23 mouse cellular contexts compared by ENCODE assay signal in genomic region chr13:109707154-109707553, GRCm38 (mm10).
A peak's percentile ranks its signal among the peaks of the same experiment; 100 is the strongest.
DNase-seq lines count a peak whose midpoint lies in the region; ATAC-seq lines count a peak whose summit lies in the region.
"Had no signal": no experiment of that assay in that cellular context is flagged by ENCODE, and none has a peak within 500 bp of the region (broad histone marks: within the 10 kb centered on the region; RNA-seq: fewer than 3 reads in every experiment).

No protein-coding gene starts in this region.

- WGBS in forebrain, embryonic 11.5 days: 80% methylated on average over 4 of the region's 4 CpGs
- 76% methylated on average over 4 of the region's 4 CpGs for WGBS in forebrain, embryonic 12.5 days
- WGBS in hindbrain, embryonic 11.5 days: 80% methylated on average over 4 of the region's 4 CpGs
- WGBS in hindbrain, embryonic 16.5 days: 69% methylated on average over 4 of the region's 4 CpGs
- WGBS in midbrain, embryonic 12.5 days: 75% methylated on average over 4 of the region's 4 CpGs
- 79% methylated on average over 4 of the region's 4 CpGs for WGBS in midbrain, embryonic 16.5 days

- no peak overlapping the region for H3K9ac ChIP-seq in forebrain, embryonic 11.5 days (ENCODE audit: low read length)
- no peak overlapping the region for H3K9ac ChIP-seq in forebrain, embryonic 12.5 days
- H3K9ac ChIP-seq in hindbrain, embryonic 11.5 days (ENCODE audit: low read depth, low read length): no peak overlapping the region
- no peak overlapping the region for H3K9ac ChIP-seq in hindbrain, embryonic 16.5 days (ENCODE audit: low read depth, low read length)
- no peak overlapping the region for H3K9ac ChIP-seq in midbrain, embryonic 12.5 days (replicated peaks)
- no peak overlapping the region for H3K9ac ChIP-seq in midbrain, embryonic 16.5 days (ENCODE audit: low read depth, low read length)
- H3K9ac ChIP-seq: forebrain, postnatal 0 days; hindbrain, embryonic 15.5 days; intestine, embryonic 15.5 days had no signal

- no peaks in the 10 kb centered on the region for H3K27me3 ChIP-seq in forebrain, embryonic 11.5 days (ENCODE audit: control insufficient read depth, insufficient read depth, low read length)
- no peaks in the 10 kb centered on the region for H3K27me3 ChIP-seq in forebrain, embryonic 12.5 days
- no peaks in the 10 kb centered on the region for H3K27me3 ChIP-seq in hindbrain, embryonic 11.5 days (ENCODE audit: control insufficient read depth, insufficient read depth, low read length)
- H3K27me3 ChIP-seq in hindbrain, embryonic 16.5 days (replicated peaks; ENCODE audit: control insufficient read depth, insufficient read depth, low read length): no peaks in the 10 kb centered on the region
- no peaks in the 10 kb centered on the region for H3K27me3 ChIP-seq in midbrain, embryonic 12.5 days
- H3K27me3 ChIP-seq in midbrain, embryonic 16.5 days (ENCODE audit: control insufficient read depth, insufficient read depth, low read depth, low read length): no peaks in the 10 kb centered on the region
- H3K27me3 ChIP-seq: hindbrain, embryonic 15.5 days; intestine, embryonic 15.5 days; Patski had no signal

- intact Hi-C loops in left cerebral cortex, postnatal 10 days (cut with DNase I): no loop called here

- H3K4me3 ChIP-seq in forebrain, embryonic 11.5 days (ENCODE audit: low read depth, low read length): no peak overlapping the region
- H3K4me3 ChIP-seq in forebrain, embryonic 12.5 days (replicated peaks): no peak overlapping the region
- no peak overlapping the region for H3K4me3 ChIP-seq in hindbrain, embryonic 11.5 days (ENCODE audit: low read depth, low read length)
- H3K4me3 ChIP-seq in hindbrain, embryonic 16.5 days (ENCODE audit: low read length): no peak overlapping the region
- no peak overlapping the region for H3K4me3 ChIP-seq in midbrain, embryonic 12.5 days
- no peak overlapping the region for H3K4me3 ChIP-seq in midbrain, embryonic 16.5 days (ENCODE audit: low read depth, low read length)
- H3K4me3 ChIP-seq: forebrain, embryonic 10.5 days; gastrocnemius, adult 2 months; hindbrain, embryonic 15.5 days; intestine, embryonic 15.5 days had no signal

- no peak overlapping the region for H3K4me2 ChIP-seq in forebrain, embryonic 11.5 days (ENCODE audit: low read depth, low read length, severe bottlenecking)
- no peak overlapping the region for H3K4me2 ChIP-seq in forebrain, embryonic 12.5 days
- H3K4me2 ChIP-seq in hindbrain, embryonic 11.5 days (replicated peaks; ENCODE audit: low read depth, low read length): no peak overlapping the region
- H3K4me2 ChIP-seq in hindbrain, embryonic 16.5 days (ENCODE audit: low read length): no peak overlapping the region
- H3K4me2 ChIP-seq in midbrain, embryonic 12.5 days (replicated peaks): no peak overlapping the region
- H3K4me2 ChIP-seq in midbrain, embryonic 16.5 days (ENCODE audit: low read length): no peak overlapping the region
- H3K4me2 ChIP-seq: heart, embryonic 11.5 days; hindbrain, embryonic 15.5 days; intestine, embryonic 15.5 days had no signal

- peak; percentile 30; the same call in 1 of the 2 replicates for ATAC-seq in forebrain, embryonic 11.5 days (replicated peaks; ENCODE audit: low FRiP score)
- ATAC-seq in forebrain, embryonic 12.5 days (ENCODE audit: low FRiP score): no peak
- peak; percentile 44; the same call in 1 of the 2 replicates for ATAC-seq in hindbrain, embryonic 11.5 days (ENCODE audit: low FRiP score)
- no peak for ATAC-seq in hindbrain, embryonic 16.5 days
- ATAC-seq in midbrain, embryonic 12.5 days (ENCODE audit: low FRiP score, low read depth): no peak
- ATAC-seq in midbrain, embryonic 16.5 days: no peak
- ATAC-seq: activated CD4-positive, CD25-positive, alpha-beta regulatory T cell, adult 4 months; forebrain, postnatal 0 days; intestine, embryonic 15.5 days; Patski had no signal

- H3K27ac ChIP-seq in forebrain, embryonic 11.5 days (ENCODE audit: low read depth, low read length): no peak overlapping the region
- no peak overlapping the region for H3K27ac ChIP-seq in forebrain, embryonic 12.5 days
- no peak overlapping the region for H3K27ac ChIP-seq in hindbrain, embryonic 11.5 days (ENCODE audit: low read depth, low read length)
- H3K27ac ChIP-seq in hindbrain, embryonic 16.5 days (ENCODE audit: low read depth, low read length): no peak overlapping the region
- 0 out of 2 replicates have a peak overlapping the region, but pooled peaks have one; percentile 8 for H3K27ac ChIP-seq in midbrain, embryonic 12.5 days (replicated peaks)
- no peak overlapping the region for H3K27ac ChIP-seq in midbrain, embryonic 16.5 days (ENCODE audit: low read length)
- H3K27ac ChIP-seq: forebrain, embryonic 10.5 days; hindbrain, embryonic 15.5 days; intestine, embryonic 15.5 days had no signal

- H3K36me3 ChIP-seq in forebrain, embryonic 11.5 days (ENCODE audit: control insufficient read depth, insufficient read depth, low read length): no peaks in the 10 kb centered on the region
- H3K36me3 ChIP-seq in forebrain, embryonic 12.5 days (replicated peaks): no peaks in the 10 kb centered on the region
- H3K36me3 ChIP-seq in hindbrain, embryonic 11.5 days (ENCODE audit: control insufficient read depth, insufficient read depth, low read length): no peaks in the 10 kb centered on the region
- no peaks in the 10 kb centered on the region for H3K36me3 ChIP-seq in hindbrain, embryonic 16.5 days (ENCODE audit: control insufficient read depth, insufficient read depth, low read length)
- no peaks in the 10 kb centered on the region for H3K36me3 ChIP-seq in midbrain, embryonic 12.5 days
- no peaks in the 10 kb centered on the region for H3K36me3 ChIP-seq in midbrain, embryonic 16.5 days (ENCODE audit: control insufficient read depth, insufficient read depth, low read length)
- H3K36me3 ChIP-seq: forebrain, embryonic 10.5 days; hindbrain, embryonic 15.5 days; intestine, embryonic 15.5 days had no signal

- 0 out of 2 replicates have a peak, but pooled peaks cover 2% of the 10 kb centered on the region for H3K4me1 ChIP-seq in forebrain, embryonic 11.5 days (replicated peaks; ENCODE audit: control insufficient read depth, insufficient read depth, low read length)
- H3K4me1 ChIP-seq in forebrain, embryonic 12.5 days: peaks cover 15% of the 10 kb centered on the region; the same call in 1 of the 2 replicates
- no peaks in the 10 kb centered on the region for H3K4me1 ChIP-seq in hindbrain, embryonic 11.5 days (replicated peaks; ENCODE audit: control insufficient read depth, insufficient read depth, low read length)
- no peaks in the 10 kb centered on the region for H3K4me1 ChIP-seq in hindbrain, embryonic 16.5 days (ENCODE audit: control insufficient read depth, insufficient read depth, low read depth, low read length)
- peaks cover 17% of the 10 kb centered on the region; the same call in 1 of the 2 replicates for H3K4me1 ChIP-seq in midbrain, embryonic 12.5 days
- H3K4me1 ChIP-seq in midbrain, embryonic 16.5 days (ENCODE audit: control insufficient read depth, insufficient read depth, low read length): peaks cover 3% of the 10 kb centered on the region; the same call in 1 of the 2 replicates
- H3K4me1 ChIP-seq: intestine, embryonic 15.5 days had no signal

- H3K9me3 ChIP-seq in forebrain, embryonic 11.5 days (ENCODE audit: control insufficient read depth, low read length): no peaks in the 10 kb centered on the region
- H3K9me3 ChIP-seq in forebrain, embryonic 12.5 days: no peaks in the 10 kb centered on the region
- H3K9me3 ChIP-seq in hindbrain, embryonic 11.5 days (ENCODE audit: control insufficient read depth, low read length): no peaks in the 10 kb centered on the region
- no peaks in the 10 kb centered on the region for H3K9me3 ChIP-seq in hindbrain, embryonic 16.5 days (ENCODE audit: control insufficient read depth, low read length)
- no peaks in the 10 kb centered on the region for H3K9me3 ChIP-seq in midbrain, embryonic 12.5 days
- H3K9me3 ChIP-seq in midbrain, embryonic 16.5 days (replicated peaks; ENCODE audit: control insufficient read depth, low read length, poor library complexity, severe bottlenecking): no peaks in the 10 kb centered on the region
- H3K9me3 ChIP-seq: forebrain, embryonic 10.5 days; hindbrain, embryonic 15.5 days; intestine, embryonic 15.5 days had no signal

- no peak for DNase-seq in forebrain, embryonic 11.5 days (ENCODE audit: low spot score)
- no peak for DNase-seq in hindbrain, embryonic 11.5 days (ENCODE audit: low spot score)
- DNase-seq in ZHBTc4 (ENCODE audit: low read depth, low spot score): peak; percentile 21
- DNase-seq in left cerebral cortex, postnatal 10 days (ENCODE audit: extremely low spot score in 1 of 2, low spot score in 2 of 2): no peak
- DNase-seq: adrenal gland, postnatal 10 days; adrenal gland, postnatal 36 days; cerebellum, adult 18-20 months; cerebellum, adult 9-10 months; cerebellum, postnatal 14 days; forebrain, postnatal 0 days; gastrocnemius, adult 2 months; gastrocnemius, postnatal 14 days; heart, adult 11 months had no signal

Comparison
In these comparisons a context has a peak if more than half of its experiments do, and no peak if none do; other contexts are left out.
1. ATAC-seq: peak in forebrain, embryonic 11.5 days (single experiment) and hindbrain, embryonic 11.5 days (single experiment); none in forebrain, embryonic 12.5 days (single experiment), hindbrain, embryonic 16.5 days (single experiment), midbrain, embryonic 12.5 days (single experiment) and midbrain, embryonic 16.5 days (single experiment).